Mouse (Mus musculus) cerebellum, postnatal 25 days (tissue): Measurements from ENCODE around the gene Pik3cd.
A peak's percentile ranks its signal among the peaks of the same experiment; 100 is the strongest.

Experiments used
- DNase-seq, 2 experiments: peaks; one replicate each; pipeline ENCODE4 v3.0.0; 2021; ENCODE audit warnings: mixed read lengths in 2 of 2

The Pik3cd gene

GRCm38 (mm10) chr4:149607591-149608308 is 94.6 kb downstream of the Pik3cd start:
- DNase-seq, result no peak

GRCm38 (mm10) chr4:149606766-149607358 is 95.5 kb downstream of the Pik3cd start:
- DNase-seq, result no peak

- peak; percentile 42 to 48 for DNase-seq
These were observed 96.3 kb downstream of the Pik3cd start for GRCm38 (mm10) chr4:149606056-149606455.

GRCm38 (mm10) chr4:149604518-149604917 is 97.9 kb downstream of the Pik3cd start:
- no peak for DNase-seq

- DNase-seq, result no peak
These were observed 98.5 kb downstream of the Pik3cd start for GRCm38 (mm10) chr4:149603860-149604259.

- DNase-seq, result no peak
These were observed 100.1 kb downstream of the Pik3cd start for GRCm38 (mm10) chr4:149602236-149602635.

GRCm38 (mm10) chr4:149601484-149601883 is 100.9 kb downstream of the Pik3cd start:
- DNase-seq, result no peak

GRCm38 (mm10) chr4:149600130-149600529 is 102.2 kb downstream of the Pik3cd start:
- DNase-seq, result no peak

- no peak for DNase-seq
These were observed 102.8 kb downstream of the Pik3cd start for GRCm38 (mm10) chr4:149599549-149599948.
